ENCODE assay signal across 8 mouse cellular contexts in the genomic region with DNA sequence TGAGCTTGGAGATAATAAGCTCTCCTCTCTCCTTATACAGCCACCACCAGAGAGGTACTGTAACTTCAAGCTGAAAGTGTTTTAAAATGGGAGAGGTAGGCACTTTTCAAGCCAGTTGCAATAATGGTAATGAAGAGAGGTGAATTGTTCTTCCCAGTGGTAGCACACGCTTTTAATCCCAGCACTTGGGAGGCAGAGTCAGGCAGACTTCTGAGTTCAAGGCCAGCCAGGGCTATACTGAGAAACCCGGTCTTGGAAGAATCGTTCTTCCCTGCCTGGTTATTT. TPM values are rescaled to one million over a fixed set of nuclear protein-coding genes. Genes with fewer than 3 reads are reported as not detected.
A peak's percentile ranks its signal among the peaks of the same experiment; 100 is the strongest.
DNase-seq lines count a peak whose midpoint lies in the region; ATAC-seq lines count a peak whose summit lies in the region.

No protein-coding gene starts in this region.

- WGBS in heart, embryonic 14.5 days = 73% methylated on average over 3 of the region's 3 CpGs
- 75% methylated on average over 3 of the region's 3 CpGs for WGBS in hindbrain, embryonic 11.5 days
- 85% methylated on average over 3 of the region's 3 CpGs for WGBS in midbrain, embryonic 12.5 days

- peaks cover 2 to 8% of the 10 kb centered on the region in 2 experiments; a peak in 2 of 4 replicates for H3K4me1 ChIP-seq in heart, embryonic 14.5 days (ENCODE audit: control insufficient read depth in 2 of 2, insufficient read depth in 2 of 2, low read length in 2 of 2)
- no peaks in the 10 kb centered on the region for H3K4me1 ChIP-seq in hindbrain, embryonic 11.5 days (replicated peaks; ENCODE audit: control insufficient read depth, insufficient read depth, low read length)
- peaks cover 7% of the 10 kb centered on the region; the same call in 1 of the 2 replicates for H3K4me1 ChIP-seq in midbrain, embryonic 12.5 days

- no peak for DNase-seq in heart, postnatal 4 days
- peak; percentile 59 for DNase-seq in R1 (ENCODE audit: low read depth, low spot score)
- no peak for DNase-seq in hindbrain, embryonic 11.5 days (ENCODE audit: low spot score)
- no peak for DNase-seq in urinary bladder, postnatal 4 days (ENCODE audit: low spot score in 2 of 2)
- DNase-seq in adrenal gland, postnatal 14 days = no peak
- no peak for DNase-seq in kidney, adult 18-20 months

- no peaks in the 10 kb centered on the region for H3K36me3 ChIP-seq in heart, embryonic 14.5 days (ENCODE audit: control insufficient read depth, insufficient read depth, low read length)
- 0 out of 2 replicates have a peak, but pooled peaks cover 2% of the 10 kb centered on the region for H3K36me3 ChIP-seq in hindbrain, embryonic 11.5 days (ENCODE audit: control insufficient read depth, insufficient read depth, low read length)
- peaks cover 13% of the 10 kb centered on the region for H3K36me3 ChIP-seq in midbrain, embryonic 12.5 days

- ATAC-seq in heart, embryonic 14.5 days (ENCODE audit: insufficient number of reproducible peaks, insufficient read depth, low FRiP score, low read depth) = no peak
- peak; percentile 8; the same call in 1 of the 2 replicates for ATAC-seq in hindbrain, embryonic 11.5 days (ENCODE audit: low FRiP score)
- ATAC-seq in midbrain, embryonic 12.5 days (ENCODE audit: low FRiP score, low read depth) = 0 out of 2 replicates have a peak, but pooled peaks have one; percentile 1

- H3K9me3 ChIP-seq in heart, embryonic 14.5 days (ENCODE audit: control insufficient read depth, low read length) = no peaks in the 10 kb centered on the region
- H3K9me3 ChIP-seq in hindbrain, embryonic 11.5 days (ENCODE audit: control insufficient read depth, low read length) = no peaks in the 10 kb centered on the region
- H3K9me3 ChIP-seq in midbrain, embryonic 12.5 days = no peaks in the 10 kb centered on the region

- H3K4me3 ChIP-seq in heart, embryonic 14.5 days (ENCODE audit: control insufficient read depth in 1 of 2, insufficient read depth in 1 of 2, low read depth in 1 of 2, low read length in 2 of 2) = peak overlapping the region in 1 of 2 experiments; percentile 78; a peak in 3 of 4 replicates
- H3K4me3 ChIP-seq in hindbrain, embryonic 11.5 days (ENCODE audit: low read depth, low read length) = peak overlapping the region; percentile 93
- peak overlapping the region; percentile 98 for H3K4me3 ChIP-seq in midbrain, embryonic 12.5 days

- peak overlapping the region; percentile 76 to 93 for H3K27ac ChIP-seq in heart, embryonic 14.5 days (replicated peaks in 1 of 2; ENCODE audit: control insufficient read depth in 1 of 2, insufficient read depth in 1 of 2, low read depth in 2 of 2, low read length in 2 of 2)
- H3K27ac ChIP-seq in hindbrain, embryonic 11.5 days (ENCODE audit: low read depth, low read length) = peak overlapping the region; percentile 95
- H3K27ac ChIP-seq in midbrain, embryonic 12.5 days (replicated peaks) = peak overlapping the region; percentile 99

- H3K9ac ChIP-seq in heart, embryonic 14.5 days (ENCODE audit: low read length) = peak overlapping the region; percentile 97
- H3K9ac ChIP-seq in hindbrain, embryonic 11.5 days (ENCODE audit: low read depth, low read length) = peak overlapping the region; percentile 100; the same call in 1 of the 2 replicates
- peak overlapping the region; percentile 100; the same call in 1 of the 2 replicates for H3K9ac ChIP-seq in midbrain, embryonic 12.5 days (replicated peaks)

- H3K4me2 ChIP-seq in heart, embryonic 14.5 days (ENCODE audit: low read length) = peak overlapping the region; percentile 82
- peak overlapping the region; percentile 67; the same call in 1 of the 2 replicates for H3K4me2 ChIP-seq in hindbrain, embryonic 11.5 days (replicated peaks; ENCODE audit: low read depth, low read length)
- peak overlapping the region; percentile 84 for H3K4me2 ChIP-seq in midbrain, embryonic 12.5 days (replicated peaks)

- no peaks in the 10 kb centered on the region for H3K27me3 ChIP-seq in heart, embryonic 14.5 days (ENCODE audit: control insufficient read depth, insufficient read depth, low read length)
- no peaks in the 10 kb centered on the region for H3K27me3 ChIP-seq in hindbrain, embryonic 11.5 days (ENCODE audit: control insufficient read depth, insufficient read depth, low read length)
- H3K27me3 ChIP-seq in midbrain, embryonic 12.5 days = no peaks in the 10 kb centered on the region

RNA-seq across cellular contexts. Expression of gene Tnpo1, which starts 0.7 kb away (rescaled TPM):
- 27.9 and 39.6 TPM in 2 replicates for polyA plus RNA-seq in heart, embryonic 14.5 days (2014; fragmentation: Nextera tagmentation; extraction: Ambion mirVana)
- total RNA-seq in heart, postnatal 4 days (2021) = 10 to 100 TPM; 95.4 to 97.2 TPM
- 66.9 and 124 TPM in 2 replicates for polyA plus RNA-seq in hindbrain, embryonic 11.5 days (2014; fragmentation: Nextera tagmentation; extraction: Ambion mirVana)
- polyA plus RNA-seq in midbrain, embryonic 12.5 days (2016; fragmentation: Nextera tagmentation; extraction: Ambion mirVana) = 86.9 and 93.2 TPM in 2 replicates
- 112 and 119 TPM in 2 replicates for total RNA-seq in adrenal gland, postnatal 14 days (2021)

RNA-seq across cellular contexts. Expression of gene 1700024P04Rik, which starts 57.5 kb away (rescaled TPM):
- polyA plus RNA-seq in heart, embryonic 14.5 days (2014; fragmentation: Nextera tagmentation; extraction: Ambion mirVana) = not detected in 2 replicates
- total RNA-seq in heart, postnatal 4 days (2021) = not detected
- polyA plus RNA-seq in hindbrain, embryonic 11.5 days (2014; fragmentation: Nextera tagmentation; extraction: Ambion mirVana) = not detected in 2 replicates
- polyA plus RNA-seq in midbrain, embryonic 12.5 days (2016; fragmentation: Nextera tagmentation; extraction: Ambion mirVana) = not detected in 2 replicates
- not detected in 2 replicates for total RNA-seq in adrenal gland, postnatal 14 days (2021)
